Mouse (Mus musculus): ENCODE data around the gene Eif3l. TPM values are rescaled to one million over a fixed set of nuclear protein-coding genes. Genes with fewer than 3 reads are reported as not detected.

Gene Eif3l
- polyA plus RNA-seq, 2 experiments: 198 to 214 TPM

GRCm38 (mm10) chr15:79139640-79140039, 64.7 kb downstream of the Eif3l start:
- no peak for DNase-seq (ENCODE audit: low spot score)
- Histone ChIP-seq H3K4me1 (ENCODE audit: control insufficient read depth, insufficient read depth, low read length) (peaks cover 16% of the 10 kb centered on the region), H3K27ac (replicated peaks; ENCODE audit: low read depth, low read length) (no peak overlapping the region), H3K9ac (ENCODE audit: low read depth, low read length, severe bottlenecking) (no peak overlapping the region), H3K4me3 (replicated peaks; ENCODE audit: low read length) (no peak overlapping the region), H3K4me2 (replicated peaks; ENCODE audit: low read depth, low read length, severe bottlenecking) (no peak overlapping the region), H3K27me3 (ENCODE audit: control insufficient read depth, insufficient read depth, low read length) (no peaks in the 10 kb centered on the region), H3K36me3 (ENCODE audit: control insufficient read depth, insufficient read depth, low read length) (peaks cover 8% of the 10 kb centered on the region; the same call in 1 of the 2 replicates), H3K9me3 (ENCODE audit: control insufficient read depth, low read length) (no peaks in the 10 kb centered on the region)
- no peak for ATAC-seq (ENCODE audit: low FRiP score, low read depth)
- WGBS: 62% methylated on average over 10 of the region's 10 CpGs
- TF ChIP-seq POLR2A (IDR thresholded peaks at IDR 0.05; ENCODE audit: borderline replicate concordance, extremely low read depth, insufficient read depth, insufficient read length): no peak

DNA sequence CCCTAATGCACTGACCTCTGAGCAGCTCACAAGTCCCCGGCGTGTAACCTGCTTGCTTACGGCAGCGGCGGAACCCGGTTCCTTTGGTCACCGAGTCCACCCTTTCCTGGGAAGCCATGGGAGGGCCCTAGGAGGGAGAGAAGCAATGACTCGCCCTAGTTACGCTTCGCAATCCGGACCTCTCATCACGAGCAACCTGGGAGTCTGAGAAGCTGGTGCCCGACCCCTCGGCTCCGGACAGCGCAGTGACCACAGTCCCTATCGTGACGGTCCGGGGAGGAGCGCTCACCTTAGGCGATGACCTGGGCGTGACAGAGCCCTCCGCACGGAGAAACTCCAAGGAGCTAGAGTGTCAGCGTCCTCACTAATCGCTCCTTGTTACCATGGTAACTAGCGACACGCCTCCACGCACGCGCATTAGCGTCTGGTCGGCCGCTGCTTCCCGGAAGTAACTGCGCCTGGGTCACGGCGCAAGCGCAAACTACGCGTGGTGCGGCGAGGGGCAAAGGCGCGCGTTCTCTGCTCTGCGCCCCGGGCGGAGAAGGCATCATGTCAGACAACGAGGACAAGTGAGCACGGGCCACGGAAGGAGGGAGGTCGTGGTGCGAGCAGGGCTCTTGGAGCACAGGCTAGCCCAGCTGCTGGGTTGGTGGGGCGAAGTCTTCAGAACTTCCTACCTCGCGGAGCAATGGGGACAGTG, 66.0 kb downstream of the Eif3l start, which contains the start of the genes Polr2f and 1700088E04Rik:
TSS of gene Polr2f (plus strand) at position 144 of the 700 bp plus-strand sequence.
TSS of gene 1700088E04Rik (minus strand) at position 388 of the 700 bp plus-strand sequence.
- H3K36me3 ChIP-seq (ENCODE audit: control insufficient read depth, insufficient read depth, low read length): peaks cover 17% of the 10 kb centered on the region
- TF ChIP-seq POLR2A (IDR thresholded peaks at IDR 0.05; ENCODE audit: borderline replicate concordance, extremely low read depth, insufficient read depth, insufficient read length): no peak
- H3K4me1 ChIP-seq (ENCODE audit: control insufficient read depth, insufficient read depth, low read length): 0 out of 2 replicates have a peak, but pooled peaks cover 8% of the 10 kb centered on the region
- peak within 1 kb of the TSS; percentile 96 for H3K4me2 ChIP-seq (replicated peaks; ENCODE audit: low read depth, low read length, severe bottlenecking)
- DNase-seq (ENCODE audit: low spot score): peak; percentile 95
- H3K9ac ChIP-seq (ENCODE audit: low read depth, low read length, severe bottlenecking): peak within 1 kb of the TSS; percentile 68
- H3K27ac ChIP-seq (replicated peaks; ENCODE audit: low read depth, low read length): no peak within 1 kb of the TSS
- H3K4me3 ChIP-seq (replicated peaks; ENCODE audit: low read length): peak within 1 kb of the TSS; percentile 88
- no peaks in the 10 kb centered on the region for H3K27me3 ChIP-seq (ENCODE audit: control insufficient read depth, insufficient read depth, low read length)
- no peaks in the 10 kb centered on the region for H3K9me3 ChIP-seq (ENCODE audit: control insufficient read depth, low read length)
- WGBS: under 1% methylated on average over 57 of the region's 57 CpGs
- peak; percentile 90 for ATAC-seq (ENCODE audit: low FRiP score, low read depth)

DNA sequence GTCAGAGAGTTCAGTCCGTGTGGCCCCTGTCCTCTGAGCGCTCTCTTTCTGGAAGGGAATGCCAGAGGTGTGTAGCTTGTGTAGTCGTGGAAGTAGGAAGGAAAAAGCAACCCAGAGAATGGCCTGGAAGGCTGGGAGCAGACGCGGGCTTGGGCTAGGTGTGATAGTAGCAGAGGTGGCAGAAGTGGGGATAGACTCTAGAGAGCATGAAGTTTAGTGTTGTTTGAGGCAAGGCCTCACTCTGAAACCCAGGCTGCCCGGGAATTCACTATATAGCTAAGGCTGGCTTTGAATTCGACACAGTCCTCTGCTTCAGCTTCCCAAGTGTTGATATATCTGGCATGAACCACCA, 66.6 kb downstream of the Eif3l start:
- Histone ChIP-seq H3K4me1 (ENCODE audit: control insufficient read depth, insufficient read depth, low read length) (0 out of 2 replicates have a peak, but pooled peaks cover 4% of the 10 kb centered on the region), H3K27ac (replicated peaks; ENCODE audit: low read depth, low read length) (no peak overlapping the region), H3K9me3 (ENCODE audit: control insufficient read depth, low read length) (no peaks in the 10 kb centered on the region), H3K4me3 (replicated peaks; ENCODE audit: low read length) (peak overlapping the region; percentile 88), H3K4me2 (replicated peaks; ENCODE audit: low read depth, low read length, severe bottlenecking) (peak overlapping the region; percentile 96), H3K36me3 (ENCODE audit: control insufficient read depth, insufficient read depth, low read length) (peaks cover 22% of the 10 kb centered on the region), H3K27me3 (ENCODE audit: control insufficient read depth, insufficient read depth, low read length) (no peaks in the 10 kb centered on the region), H3K9ac (ENCODE audit: low read depth, low read length, severe bottlenecking) (peak overlapping the region; percentile 68)
- under 1% methylated on average over 7 of the region's 7 CpGs for WGBS
- ATAC-seq (ENCODE audit: low FRiP score, low read depth): peak; percentile 29; the same call in 1 of the 2 replicates
- no peak for DNase-seq (ENCODE audit: low spot score)
- no peak for TF ChIP-seq POLR2A (IDR thresholded peaks at IDR 0.05; ENCODE audit: borderline replicate concordance, extremely low read depth, insufficient read depth, insufficient read length)

- Histone ChIP-seq H3K4me1 (ENCODE audit: control insufficient read depth, insufficient read depth, low read length) (0 out of 2 replicates have a peak, but pooled peaks cover 4% of the 10 kb centered on the region), H3K4me3 (replicated peaks; ENCODE audit: low read length) (no peak overlapping the region), H3K9ac (ENCODE audit: low read depth, low read length, severe bottlenecking) (no peak overlapping the region), H3K36me3 (ENCODE audit: control insufficient read depth, insufficient read depth, low read length) (peaks cover 40% of the 10 kb centered on the region), H3K27me3 (ENCODE audit: control insufficient read depth, insufficient read depth, low read length) (no peaks in the 10 kb centered on the region), H3K27ac (replicated peaks; ENCODE audit: low read depth, low read length) (no peak overlapping the region), H3K9me3 (ENCODE audit: control insufficient read depth, low read length) (no peaks in the 10 kb centered on the region), H3K4me2 (replicated peaks; ENCODE audit: low read depth, low read length, severe bottlenecking) (no peak overlapping the region)
- no peak for DNase-seq (ENCODE audit: low spot score)
- ATAC-seq (ENCODE audit: low FRiP score, low read depth): no peak
- TF ChIP-seq POLR2A (IDR thresholded peaks at IDR 0.05; ENCODE audit: borderline replicate concordance, extremely low read depth, insufficient read depth, insufficient read length): no peak
- WGBS: 81% methylated on average over 12 of the region's 12 CpGs
Observed at GRCm38 (mm10) chr15:79143316-79143715, 68.3 kb downstream of the Eif3l start.

Other genes starting within 250 kb of the Eif3l start
- 25.2 and 34.3 TPM in 2 replicates for gene Cdc42ep1, start 232.6 kb upstream of the Eif3l start, polyA plus RNA-seq (2012; rRNA removed)
- gene Cdc42ep1, start 232.6 kb upstream of the Eif3l start, polyA plus RNA-seq (2014; fragmentation: Nextera tagmentation; extraction: Ambion mirVana): 23.1 and 24.3 TPM in 2 replicates
- 0.65 and 0.72 TPM in 2 replicates for gene Lgals2, start 219.7 kb upstream of the Eif3l start, polyA plus RNA-seq (2012; rRNA removed)
- gene Lgals2, start 219.7 kb upstream of the Eif3l start, polyA plus RNA-seq (2014; fragmentation: Nextera tagmentation; extraction: Ambion mirVana): 0.58 TPM in 1 of 2 replicates, not detected in the other
- 60.6 and 80.6 TPM in 2 replicates for gene Gga1, start 198.0 kb upstream of the Eif3l start, polyA plus RNA-seq (2012; rRNA removed)
- 43.6 and 45.0 TPM in 2 replicates for gene Gga1, start 198.0 kb upstream of the Eif3l start, polyA plus RNA-seq (2014; fragmentation: Nextera tagmentation; extraction: Ambion mirVana)
- 0.19 and 0.20 TPM in 2 replicates for gene Gm49510, start 175.5 kb upstream of the Eif3l start, polyA plus RNA-seq (2012; rRNA removed)
- gene Gm49510, start 175.5 kb upstream of the Eif3l start, polyA plus RNA-seq (2014; fragmentation: Nextera tagmentation; extraction: Ambion mirVana): 0.92 and 1.5 TPM in 2 replicates
- gene Sh3bp1, start 175.4 kb upstream of the Eif3l start, polyA plus RNA-seq (2012; rRNA removed): 127 and 202 TPM in 2 replicates
- 51.7 and 54.9 TPM in 2 replicates for gene Sh3bp1, start 175.4 kb upstream of the Eif3l start, polyA plus RNA-seq (2014; fragmentation: Nextera tagmentation; extraction: Ambion mirVana)
- gene Pdxp, start 161.3 kb upstream of the Eif3l start, polyA plus RNA-seq (2012; rRNA removed): 32.5 and 44.4 TPM in 2 replicates
- gene Pdxp, start 161.3 kb upstream of the Eif3l start, polyA plus RNA-seq (2014; fragmentation: Nextera tagmentation; extraction: Ambion mirVana): 20.8 and 21.7 TPM in 2 replicates
- gene Lgals1, start 148.5 kb upstream of the Eif3l start, polyA plus RNA-seq (2012; rRNA removed): 2,106 and 2,309 TPM in 2 replicates
- 2,467 and 2,738 TPM in 2 replicates for gene Lgals1, start 148.5 kb upstream of the Eif3l start, polyA plus RNA-seq (2014; fragmentation: Nextera tagmentation; extraction: Ambion mirVana)
- 38.8 and 41.0 TPM in 2 replicates for gene Nol12, start 140.2 kb upstream of the Eif3l start, polyA plus RNA-seq (2012; rRNA removed)
- 50.6 and 53.1 TPM in 2 replicates for gene Nol12, start 140.2 kb upstream of the Eif3l start, polyA plus RNA-seq (2014; fragmentation: Nextera tagmentation; extraction: Ambion mirVana)
- 64.4 and 72.3 TPM in 2 replicates for gene Triobp, start 127.5 kb upstream of the Eif3l start, polyA plus RNA-seq (2012; rRNA removed)
- 44.7 and 46.8 TPM in 2 replicates for gene Triobp, start 127.5 kb upstream of the Eif3l start, polyA plus RNA-seq (2014; fragmentation: Nextera tagmentation; extraction: Ambion mirVana)
- gene H1f0, start 46.7 kb upstream of the Eif3l start, polyA plus RNA-seq (2012; rRNA removed): 390 and 433 TPM in 2 replicates
- gene H1f0, start 46.7 kb upstream of the Eif3l start, polyA plus RNA-seq (2014; fragmentation: Nextera tagmentation; extraction: Ambion mirVana): 250 and 278 TPM in 2 replicates
- gene Galr3, start 33.3 kb upstream of the Eif3l start, polyA plus RNA-seq (2012; rRNA removed): 0.39 and 0.49 TPM in 2 replicates
- not detected in 2 replicates for gene Galr3, start 33.3 kb upstream of the Eif3l start, polyA plus RNA-seq (2014; fragmentation: Nextera tagmentation; extraction: Ambion mirVana)
- 58.3 and 72.3 TPM in 2 replicates for gene Ankrd54, start 12.3 kb upstream of the Eif3l start, polyA plus RNA-seq (2012; rRNA removed)
- gene Ankrd54, start 12.3 kb upstream of the Eif3l start, polyA plus RNA-seq (2014; fragmentation: Nextera tagmentation; extraction: Ambion mirVana): 44.4 and 54.3 TPM in 2 replicates
- 31.0 and 35.4 TPM in 2 replicates for gene Micall1, start 33.7 kb downstream of the Eif3l start, polyA plus RNA-seq (2012; rRNA removed)
- 12.8 and 14.8 TPM in 2 replicates for gene Micall1, start 33.7 kb downstream of the Eif3l start, polyA plus RNA-seq (2014; fragmentation: Nextera tagmentation; extraction: Ambion mirVana)
- gene Polr2f, start 65.8 kb downstream of the Eif3l start, polyA plus RNA-seq (2012; rRNA removed): 116 and 192 TPM in 2 replicates
- 326 and 334 TPM in 2 replicates for gene Polr2f, start 65.8 kb downstream of the Eif3l start, polyA plus RNA-seq (2014; fragmentation: Nextera tagmentation; extraction: Ambion mirVana)
- 3.8 and 4.7 TPM in 2 replicates for gene 1700088E04Rik, start 66.1 kb downstream of the Eif3l start, polyA plus RNA-seq (2012; rRNA removed)
- gene 1700088E04Rik, start 66.1 kb downstream of the Eif3l start, polyA plus RNA-seq (2014; fragmentation: Nextera tagmentation; extraction: Ambion mirVana): 6.1 and 7.1 TPM in 2 replicates
- 20.3 and 26.9 TPM in 2 replicates for gene Sox10, start 90.1 kb downstream of the Eif3l start, polyA plus RNA-seq (2012; rRNA removed)
- 7.8 and 9.0 TPM in 2 replicates for gene Sox10, start 90.1 kb downstream of the Eif3l start, polyA plus RNA-seq (2014; fragmentation: Nextera tagmentation; extraction: Ambion mirVana)
- 82.4 and 82.6 TPM in 2 replicates for gene Pick1, start 154.0 kb downstream of the Eif3l start, polyA plus RNA-seq (2012; rRNA removed)
- gene Pick1, start 154.0 kb downstream of the Eif3l start, polyA plus RNA-seq (2014; fragmentation: Nextera tagmentation; extraction: Ambion mirVana): 23.3 and 25.7 TPM in 2 replicates
- 1.5 and 2.6 TPM in 2 replicates for gene Gm49486, start 154.2 kb downstream of the Eif3l start, polyA plus RNA-seq (2012; rRNA removed)
- gene Gm49486, start 154.2 kb downstream of the Eif3l start, polyA plus RNA-seq (2014; fragmentation: Nextera tagmentation; extraction: Ambion mirVana): 0.89 and 1.2 TPM in 2 replicates
- 0.16 and 0.35 TPM in 2 replicates for gene Slc16a8, start 179.6 kb downstream of the Eif3l start, polyA plus RNA-seq (2012; rRNA removed)
- gene Slc16a8, start 179.6 kb downstream of the Eif3l start, polyA plus RNA-seq (2014; fragmentation: Nextera tagmentation; extraction: Ambion mirVana): 0.51 and 0.66 TPM in 2 replicates
- 11.7 TPM in 2 replicates for gene Baiap2l2, start 210.4 kb downstream of the Eif3l start, polyA plus RNA-seq (2012; rRNA removed)
- gene Baiap2l2, start 210.4 kb downstream of the Eif3l start, polyA plus RNA-seq (2014; fragmentation: Nextera tagmentation; extraction: Ambion mirVana): 8.5 and 10.9 TPM in 2 replicates

Measured in limb, embryonic 14.5 days (tissue).